Mouse (Mus musculus): ENCODE results near the gene Cacnb4.

The Cacnb4 gene

GRCm38 (mm10) chr2:52651547-52651946 is 25.1 kb downstream of the Cacnb4 start:
- no peak for DNase-seq (ENCODE audit: low read depth, low spot score)

GRCm38 (mm10) chr2:52647255-52647998 is 29.2 kb downstream of the Cacnb4 start:
- DNase-seq (ENCODE audit: low read depth, low spot score), result no peak

- DNase-seq (ENCODE audit: low read depth, low spot score), result no peak
Measured at GRCm38 (mm10) chr2:52643657-52644056, 33.0 kb downstream of the Cacnb4 start.

GRCm38 (mm10) chr2:52639530-52639875 is 37.1 kb downstream of the Cacnb4 start:
- DNase-seq (ENCODE audit: low read depth, low spot score), result no peak

- no peak for DNase-seq (ENCODE audit: low read depth, low spot score)
Measured at GRCm38 (mm10) chr2:52638857-52639529, 37.6 kb downstream of the Cacnb4 start.

- DNase-seq (ENCODE audit: low read depth, low spot score), result no peak
Measured at GRCm38 (mm10) chr2:52638226-52638625, 38.4 kb downstream of the Cacnb4 start.

- no peak for DNase-seq (ENCODE audit: low read depth, low spot score)
Measured at GRCm38 (mm10) chr2:52636051-52636450, 40.6 kb downstream of the Cacnb4 start.

GRCm38 (mm10) chr2:52635358-52635757 is 41.3 kb downstream of the Cacnb4 start:
- no peak for DNase-seq (ENCODE audit: low read depth, low spot score)

- DNase-seq (ENCODE audit: low read depth, low spot score), result peak; percentile 72
Measured at GRCm38 (mm10) chr2:52632880-52633279, 43.8 kb downstream of the Cacnb4 start.

GRCm38 (mm10) chr2:52628186-52628585 is 48.4 kb downstream of the Cacnb4 start:
- no peak for DNase-seq (ENCODE audit: low read depth, low spot score)

- peak; percentile 43 for DNase-seq (ENCODE audit: low read depth, low spot score)
Measured at GRCm38 (mm10) chr2:52626266-52626665, 50.4 kb downstream of the Cacnb4 start.

GRCm38 (mm10) chr2:52625731-52626130 is 50.9 kb downstream of the Cacnb4 start:
- DNase-seq (ENCODE audit: low read depth, low spot score), result no peak

- no peak for DNase-seq (ENCODE audit: low read depth, low spot score)
Measured at GRCm38 (mm10) chr2:52623921-52624404, 52.7 kb downstream of the Cacnb4 start.

- no peak for DNase-seq (ENCODE audit: low read depth, low spot score)
Measured at GRCm38 (mm10) chr2:52623461-52623860, 53.2 kb downstream of the Cacnb4 start.

GRCm38 (mm10) chr2:52622616-52623015 is 54.0 kb downstream of the Cacnb4 start:
- peak; percentile 16 for DNase-seq (ENCODE audit: low read depth, low spot score)

GRCm38 (mm10) chr2:52619406-52619974 is 57.1 kb downstream of the Cacnb4 start:
- no peak for DNase-seq (ENCODE audit: low read depth, low spot score)

- DNase-seq (ENCODE audit: low read depth, low spot score), result no peak
Measured at GRCm38 (mm10) chr2:52618804-52619203, 57.8 kb downstream of the Cacnb4 start.

GRCm38 (mm10) chr2:52615429-52615828 is 61.2 kb downstream of the Cacnb4 start:
- no peak for DNase-seq (ENCODE audit: low read depth, low spot score)

- no peak for DNase-seq (ENCODE audit: low read depth, low spot score)
Measured at GRCm38 (mm10) chr2:52613888-52614287, 62.7 kb downstream of the Cacnb4 start.

- no peak for DNase-seq (ENCODE audit: low read depth, low spot score)
Measured at GRCm38 (mm10) chr2:52609486-52609885, 67.1 kb downstream of the Cacnb4 start.

- no peak for DNase-seq (ENCODE audit: low read depth, low spot score)
Measured at GRCm38 (mm10) chr2:52607857-52608485, 68.7 kb downstream of the Cacnb4 start.

- DNase-seq (ENCODE audit: low read depth, low spot score), result no peak
Measured at GRCm38 (mm10) chr2:52606331-52606730, 70.3 kb downstream of the Cacnb4 start.
